8 mouse cellular contexts compared by ENCODE assay signal in genomic region chr1:34005726-34006638, GRCm38 (mm10).
A peak's percentile ranks its signal among the peaks of the same experiment; 100 is the strongest.
DNase-seq lines count a peak whose midpoint lies in the region; ATAC-seq and TF ChIP-seq lines count a peak whose summit lies in the region.

No protein-coding gene starts in this region.

- 0 out of 2 replicates have a peak, but pooled peaks have one; percentile 78 for TF ChIP-seq EP300 in heart, postnatal 0 days (IDR thresholded peaks at IDR 0.05; ENCODE audit: low read depth)

- peaks cover 33% of the 10 kb centered on the region for H3K4me1 ChIP-seq in forebrain, embryonic 12.5 days
- peaks cover 9% of the 10 kb centered on the region; the same call in 1 of the 2 replicates for H3K4me1 ChIP-seq in heart, postnatal 0 days (ENCODE audit: control insufficient read depth, insufficient read depth)
- peaks cover 19% of the 10 kb centered on the region for H3K4me1 ChIP-seq in liver, embryonic 13.5 days (replicated peaks)

- peak; percentile 94 for DNase-seq in brain, embryonic 14.5 days (ENCODE audit: low read depth)
- peak; percentile 90 for DNase-seq in heart, postnatal 0 days (ENCODE audit: low spot score)
- peak; percentile 77 for DNase-seq in kidney, postnatal 14 days
- no peak for DNase-seq in liver, embryonic 13.5 days
- peak; percentile 20 to 28 for DNase-seq in natural killer cell, adult 2 months (ENCODE audit: low spot score in 2 of 2)
- peak; percentile 69 for DNase-seq in testis, postnatal 10 days (ENCODE audit: low spot score)

- H3K27me3 ChIP-seq in forebrain, embryonic 12.5 days, result peaks cover 13% of the 10 kb centered on the region
- no peaks in the 10 kb centered on the region for H3K27me3 ChIP-seq in heart, postnatal 0 days (ENCODE audit: control insufficient read depth, insufficient read depth, low read length)
- peaks cover 23% of the 10 kb centered on the region for H3K27me3 ChIP-seq in liver, embryonic 13.5 days

- WGBS in forebrain, embryonic 12.5 days, result under 1% methylated on average over 29 of the region's 29 CpGs
- 2% methylated on average over 29 of the region's 29 CpGs for WGBS in heart, postnatal 0 days
- 2% methylated on average over 29 of the region's 29 CpGs for WGBS in liver, embryonic 13.5 days (ENCODE audit: insufficient replicate concordance)

- H3K9ac ChIP-seq in forebrain, embryonic 12.5 days, result peak overlapping the region; percentile 64
- H3K9ac ChIP-seq in heart, postnatal 0 days (replicated peaks; ENCODE audit: low read depth, low read length), result peak overlapping the region; percentile 53
- H3K9ac ChIP-seq in liver, embryonic 13.5 days, result 0 out of 2 replicates have a peak overlapping the region, but pooled peaks have one; percentile 17

- H3K9me3 ChIP-seq in forebrain, embryonic 12.5 days, result no peaks in the 10 kb centered on the region
- no peaks in the 10 kb centered on the region for H3K9me3 ChIP-seq in heart, postnatal 0 days (replicated peaks; ENCODE audit: control insufficient read depth, low read length)
- no peaks in the 10 kb centered on the region for H3K9me3 ChIP-seq in liver, embryonic 13.5 days (replicated peaks)

- ATAC-seq in CD4-positive, CD25-positive, alpha-beta regulatory T cell, adult 4 months, result peak; percentile 84
- peak; percentile 84 for ATAC-seq in forebrain, embryonic 12.5 days (ENCODE audit: low FRiP score)
- peak; percentile 87 for ATAC-seq in heart, postnatal 0 days (ENCODE audit: insufficient read depth, low read depth)
- peak; percentile 32; the same call in 1 of the 2 replicates for ATAC-seq in liver, embryonic 13.5 days (ENCODE audit: low read depth)

- H3K27ac ChIP-seq in forebrain, embryonic 12.5 days, result peak overlapping the region; percentile 84
- H3K27ac ChIP-seq in heart, postnatal 0 days (ENCODE audit: low read depth), result peak overlapping the region; percentile 87
- H3K27ac ChIP-seq in liver, embryonic 13.5 days, result peak overlapping the region; percentile 29; the same call in 1 of the 2 replicates

- H3K4me3 ChIP-seq in forebrain, embryonic 12.5 days (replicated peaks), result peak overlapping the region; percentile 58
- peak overlapping the region; percentile 55 for H3K4me3 ChIP-seq in heart, postnatal 0 days (ENCODE audit: low read depth, low read length)
- H3K4me3 ChIP-seq in liver, embryonic 13.5 days (replicated peaks), result peak overlapping the region; percentile 47

- peak overlapping the region; percentile 66 for H3K4me2 ChIP-seq in forebrain, embryonic 12.5 days
- H3K4me2 ChIP-seq in heart, postnatal 0 days (ENCODE audit: low read depth, low read length), result peak overlapping the region; percentile 78
- peak overlapping the region; percentile 61 for H3K4me2 ChIP-seq in liver, embryonic 13.5 days

- peak; percentile 55 for TF ChIP-seq CTCF in brain, embryonic 14.5 days (IDR thresholded peaks at IDR 0.05; ENCODE audit: borderline replicate concordance, extremely low read depth, insufficient read depth, insufficient read length)
- peak; percentile 80 for TF ChIP-seq CTCF in heart, postnatal 0 days (IDR thresholded peaks at IDR 0.05; ENCODE audit: low read depth)

- H3K36me3 ChIP-seq in forebrain, embryonic 12.5 days (replicated peaks), result no peaks in the 10 kb centered on the region
- no peaks in the 10 kb centered on the region for H3K36me3 ChIP-seq in heart, postnatal 0 days (replicated peaks; ENCODE audit: control insufficient read depth, insufficient read depth, low read length)
- no peaks in the 10 kb centered on the region for H3K36me3 ChIP-seq in liver, embryonic 13.5 days

- TF ChIP-seq POLR2A in brain, embryonic 14.5 days (IDR thresholded peaks at IDR 0.05; ENCODE audit: borderline replicate concordance, extremely low read depth, insufficient read depth, insufficient read length, poor library complexity, severe bottlenecking), result peak; percentile 30; the same call in 1 of the 2 replicates

Comparison
In these comparisons a context has a peak if more than half of its experiments do, and no peak if none do; other contexts are left out.
1. ATAC-seq: peak in every context shown above with its lines; median percentile 87 in heart, postnatal 0 days; 84 in CD4-positive, CD25-positive, alpha-beta regulatory T cell, adult 4 months; 84 in forebrain, embryonic 12.5 days; 32 in liver, embryonic 13.5 days.
2. H3K27ac ChIP-seq: peak in every context shown above with its lines; median percentile 87 in heart, postnatal 0 days; 84 in forebrain, embryonic 12.5 days; 29 in liver, embryonic 13.5 days.